Mouse (Mus musculus) inflammation-experienced regulatory T-cells, adult 6 months (primary cell): Measurements from ENCODE around the gene Frg2f1. TPM values are rescaled to one million over a fixed set of nuclear protein-coding genes. Genes with fewer than 3 reads are reported as not detected.
A peak's percentile ranks its signal among the peaks of the same experiment; 100 is the strongest.
"Not testable (repeated sequence)": the region's sequence is repeated elsewhere in the genome, so short reads cannot be mapped to it uniquely, and the experiment has no call there.

Experiments used
- ATAC-seq: one replicate; pipeline ENCODE4 v1.8.0; 2017
- polyA plus RNA-seq, 3 experiments: library from polyadenylated mRNA; unstranded; fragments of 100-300 nt; shearing (Covaris generic); gene quantifications; one replicate each; pipeline ENCODE4 v1.2.1; 2017

Frg2f1 gene
- polyA plus RNA-seq, result 1 to 10 TPM in 1 of 3 experiments, under 1 TPM in 2; 0.62 to 2.9 (median 0.87) TPM

GRCm38 (mm10) chr4:119539031-119539824 is at the start of gene Frg2f1:
Gene Frg2f1 (minus strand): TSS chr4:119539529.
- peak; percentile 79 for ATAC-seq

- ATAC-seq, result no peak
These were observed 48.7 kb upstream of the Frg2f1 start for GRCm38 (mm10) chr4:119588037-119588436.

DNA sequence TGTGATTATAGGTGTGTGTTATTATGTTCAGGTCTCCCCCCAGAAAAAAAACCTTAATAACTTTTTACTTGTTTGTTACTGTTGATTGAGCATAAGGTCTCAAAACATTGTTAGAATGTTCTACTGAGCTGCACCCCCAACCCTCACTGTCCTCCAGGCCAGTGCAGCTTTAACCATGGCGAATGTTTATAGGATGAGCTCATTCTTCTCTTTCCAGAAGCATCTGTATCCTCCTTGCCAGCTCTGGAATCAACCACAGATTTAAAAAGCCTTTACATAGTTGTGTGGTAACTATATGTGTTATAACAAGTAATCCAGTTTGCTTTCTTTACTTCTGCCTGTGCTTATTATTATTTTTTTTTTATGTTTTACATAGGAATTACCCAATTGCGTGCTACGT is 36.1 kb upstream of the Frg2f1 start:
- ATAC-seq, result no peak

DNA sequence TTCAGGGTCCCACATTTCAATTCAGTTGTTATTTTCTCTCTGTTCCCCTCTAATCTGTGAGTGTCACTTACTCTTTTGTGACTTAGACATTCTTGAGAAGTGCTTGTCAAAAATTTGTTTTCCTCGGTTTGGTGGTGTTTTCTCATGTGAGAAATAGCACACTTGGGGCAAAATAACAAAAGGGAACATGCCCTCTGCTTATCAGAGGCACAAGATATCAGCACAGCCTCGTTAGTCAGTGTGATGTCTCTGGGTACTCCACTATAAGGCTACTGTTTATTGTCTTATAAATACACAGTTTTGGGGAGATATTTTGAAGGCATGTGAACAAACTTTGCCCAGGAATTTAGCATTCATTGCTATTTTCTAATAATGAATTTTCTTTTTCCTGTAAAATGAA is 35.2 kb upstream of the Frg2f1 start:
- no peak for ATAC-seq

DNA sequence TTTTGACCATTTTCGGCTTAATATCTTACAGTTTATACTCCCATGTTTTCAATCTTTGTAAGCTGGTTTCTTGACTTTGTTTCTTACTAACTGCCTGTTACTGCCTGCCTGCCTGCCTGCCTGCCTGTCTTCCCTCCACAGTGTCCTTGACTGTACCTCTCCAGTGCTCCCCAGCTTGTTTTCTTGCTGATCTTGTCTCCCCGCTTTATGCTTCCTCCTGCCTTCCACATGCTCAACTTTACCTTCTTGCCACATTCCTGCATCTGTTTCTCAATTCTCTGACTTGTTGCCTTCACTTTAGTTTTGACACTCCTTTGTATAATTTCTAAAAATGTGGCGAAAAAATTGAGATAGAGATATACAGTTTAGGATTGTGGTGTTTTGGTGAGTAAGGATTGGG is 33.4 kb upstream of the Frg2f1 start:
- ATAC-seq, result no peak

GRCm38 (mm10) chr4:119566322-119566835 is 27.1 kb upstream of the Frg2f1 start:
- no peak for ATAC-seq

DNA sequence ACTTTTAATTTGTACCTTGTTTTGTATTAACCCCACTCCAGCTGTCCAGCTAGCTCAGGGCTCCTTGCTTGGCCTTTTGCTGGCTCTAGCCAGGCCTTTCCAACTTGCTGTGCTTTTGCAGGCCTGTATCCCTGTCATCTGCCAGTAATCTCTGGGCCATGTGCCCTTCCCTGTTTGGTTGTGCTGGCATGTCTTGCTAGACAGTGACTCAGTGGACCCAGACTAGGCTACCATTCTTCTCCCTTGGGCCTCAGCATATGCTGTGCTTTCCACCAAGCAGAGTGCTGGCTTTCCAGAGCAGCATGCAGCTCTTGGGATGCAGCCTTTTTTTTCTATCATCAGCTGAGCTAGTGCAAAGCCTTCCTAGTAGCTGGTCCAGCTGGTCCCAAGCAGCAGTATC is 23.8 kb upstream of the Frg2f1 start:
- no peak for ATAC-seq

- ATAC-seq, result peak; percentile 21
These were observed 16.1 kb upstream of the Frg2f1 start for GRCm38 (mm10) chr4:119555466-119555865.

- no peak for ATAC-seq
These were observed 11.5 kb upstream of the Frg2f1 start for GRCm38 (mm10) chr4:119550864-119551263.

GRCm38 (mm10) chr4:119540533-119540890 is 1.2 kb upstream of the Frg2f1 start:
- ATAC-seq, result peak; percentile 1

GRCm38 (mm10) chr4:119539836-119540532 is 655 bp upstream of the Frg2f1 start:
- ATAC-seq, result peak; percentile 72

- no peak for ATAC-seq
These were observed 1.9 kb downstream of the Frg2f1 start for GRCm38 (mm10) chr4:119537436-119537835.

GRCm38 (mm10) chr4:119536615-119537014 is 2.7 kb downstream of the Frg2f1 start, which contains the start of gene Foxj3:
Gene Foxj3 (plus strand): TSS chr4:119537004.
- ATAC-seq, result not testable (repeated sequence)

- ATAC-seq, result no peak
These were observed 4.2 kb downstream of the Frg2f1 start for GRCm38 (mm10) chr4:119535103-119535502.

DNA sequence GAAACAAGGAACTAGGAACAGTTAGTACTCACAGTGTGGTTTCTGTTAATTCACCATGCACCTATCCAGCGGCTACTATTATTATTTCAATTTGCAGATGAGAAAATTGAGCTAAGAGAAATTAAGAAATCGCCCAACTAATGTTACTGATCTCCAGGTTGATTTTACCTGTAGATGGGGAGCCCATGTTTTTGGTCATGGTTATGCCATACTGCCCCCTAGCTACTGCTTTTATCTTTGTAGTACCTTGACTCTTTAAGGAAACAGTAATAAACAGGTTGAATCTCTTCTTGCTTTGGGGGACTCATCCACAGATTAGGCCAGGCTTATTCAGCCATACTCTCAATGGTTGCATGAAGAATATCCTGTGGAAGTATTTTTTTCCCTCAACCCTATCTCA is 7.5 kb downstream of the Frg2f1 start:
- peak; percentile 61 for ATAC-seq

- ATAC-seq, result no peak
These were observed 12.9 kb downstream of the Frg2f1 start for GRCm38 (mm10) chr4:119526329-119526845.

DNA sequence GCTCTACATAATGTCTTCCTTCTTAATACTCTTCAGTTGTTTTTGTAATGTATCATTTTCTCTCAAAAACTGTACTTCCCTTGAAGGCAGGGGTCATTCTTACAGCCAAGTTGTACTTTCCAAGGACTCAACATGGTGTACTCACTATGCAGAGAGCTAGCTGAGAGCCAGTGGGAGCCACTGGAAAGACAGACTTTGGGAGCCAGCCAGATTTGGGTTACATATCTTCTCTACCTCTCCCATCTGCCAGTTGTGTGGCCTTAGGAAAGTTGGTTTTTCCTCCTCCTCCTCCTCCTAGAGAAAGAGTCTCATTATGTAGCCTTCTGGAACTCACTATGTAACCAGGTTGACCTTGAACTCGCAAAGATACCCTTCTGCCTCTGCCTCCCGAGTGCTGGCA is 14.9 kb downstream of the Frg2f1 start:
- ATAC-seq, result no peak

DNA sequence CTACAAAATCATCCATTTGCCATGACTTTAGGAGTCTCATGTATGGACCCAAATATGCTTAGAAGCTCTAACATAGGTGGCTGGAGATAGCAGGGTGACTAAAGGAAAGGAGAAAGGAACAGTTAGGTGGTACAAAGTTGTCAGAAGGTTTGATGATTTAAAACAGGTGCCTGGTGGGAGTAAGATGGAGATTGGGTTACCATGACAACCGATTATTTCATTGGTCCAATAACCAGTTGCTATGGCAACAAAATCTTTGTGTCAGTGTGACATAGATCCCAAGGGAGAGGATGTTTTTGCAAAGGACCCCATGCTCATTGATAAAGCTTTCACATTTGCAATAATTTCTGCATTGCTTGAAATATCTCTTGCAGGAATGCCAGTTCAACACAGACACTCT is 15.3 kb downstream of the Frg2f1 start:
- no peak for ATAC-seq

- no peak for ATAC-seq
These were observed 15.8 kb downstream of the Frg2f1 start for GRCm38 (mm10) chr4:119523575-119523974.

DNA sequence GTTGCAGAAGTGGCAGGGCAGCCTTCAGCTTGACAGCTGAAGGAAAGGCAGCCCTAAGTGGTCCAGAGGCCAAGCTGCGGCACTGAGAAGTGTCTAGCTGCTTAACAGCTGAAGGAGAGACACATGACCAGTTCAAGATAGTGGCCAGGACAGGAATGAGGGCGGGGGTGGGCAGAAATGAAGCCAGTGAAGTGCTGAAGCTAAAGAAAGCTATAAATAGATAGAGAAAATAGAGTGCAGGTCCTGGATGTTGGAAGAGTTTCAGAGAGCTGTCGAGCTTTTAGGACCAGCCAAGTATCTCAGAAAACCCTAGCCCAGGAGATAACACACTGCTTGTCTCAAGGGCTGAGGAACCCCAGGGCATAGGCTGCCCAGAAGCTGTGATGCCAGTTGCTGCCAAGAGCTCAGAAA is 26.6 kb downstream of the Frg2f1 start:
- no peak for ATAC-seq

DNA sequence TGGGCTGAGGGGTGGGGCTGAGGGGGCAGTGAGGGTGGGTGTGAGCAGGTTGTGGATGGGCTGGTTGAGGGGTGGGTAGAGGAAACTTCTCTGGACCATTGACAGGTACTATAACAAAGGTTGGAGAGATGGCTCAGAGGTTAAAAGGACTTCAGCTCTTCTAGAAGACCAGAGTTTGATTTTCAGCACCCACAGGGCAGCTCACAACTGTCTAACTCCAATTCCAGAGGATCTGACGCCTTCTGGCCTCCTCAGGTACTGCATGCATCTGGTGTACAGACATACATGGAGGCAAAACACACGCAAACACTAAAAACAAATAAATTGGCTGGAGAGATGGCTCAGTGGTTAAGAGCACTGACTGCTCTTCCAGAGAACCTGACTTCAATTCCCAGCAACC is 27.7 kb downstream of the Frg2f1 start:
- no peak for ATAC-seq

DNA sequence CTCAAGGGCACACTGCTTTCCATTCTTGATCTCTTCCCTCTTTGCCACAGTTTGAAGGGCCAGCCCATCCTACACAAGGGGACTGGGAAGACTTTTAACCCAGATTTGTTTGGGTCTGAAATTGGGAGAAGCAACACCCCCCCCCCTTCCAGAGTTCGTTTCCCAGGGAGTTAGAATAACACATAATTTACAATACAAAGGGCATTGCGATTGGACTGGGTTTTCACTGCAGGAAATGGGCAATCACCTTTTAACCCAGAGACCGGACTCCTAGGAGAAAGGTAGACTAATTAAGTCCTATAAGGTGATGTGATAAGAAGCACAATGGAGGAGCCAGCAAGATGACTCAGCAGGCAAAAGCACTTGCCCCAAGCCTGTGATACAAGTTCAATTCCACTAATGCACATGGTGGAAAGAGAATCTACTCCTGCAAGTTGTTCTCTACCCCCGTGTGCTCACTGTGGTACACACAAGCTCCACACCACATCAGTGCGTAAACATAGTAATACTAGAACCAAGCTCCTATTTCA is 40.9 kb downstream of the Frg2f1 start:
- ATAC-seq, result no peak

- no peak for ATAC-seq
These were observed 46.4 kb downstream of the Frg2f1 start for GRCm38 (mm10) chr4:119492933-119493327.
